In genomic region chr2:96240543-96241090, GRCm38 (mm10) we compare ENCODE assay signal across 27 mouse cellular contexts.
A peak's percentile ranks its signal among the peaks of the same experiment; 100 is the strongest.
DNase-seq lines count a peak whose midpoint lies in the region; ATAC-seq and TF ChIP-seq lines count a peak whose summit lies in the region.
"Had no signal": no experiment of that assay in that cellular context is flagged by ENCODE, and none has a peak within 500 bp of the region (broad histone marks: within the 10 kb centered on the region; RNA-seq: fewer than 3 reads in every experiment).

No protein-coding gene starts in this region.

- H3K27me3 ChIP-seq in lung, embryonic 15.5 days = no peaks in the 10 kb centered on the region
- no peaks in the 10 kb centered on the region for H3K27me3 ChIP-seq in midbrain, postnatal 0 days (ENCODE audit: insufficient read depth, low read length)
- H3K27me3 ChIP-seq: forebrain, embryonic 13.5 days; heart, embryonic 12.5 days; hindbrain, embryonic 13.5 days; midbrain, embryonic 15.5 days; stomach, embryonic 15.5 days had no signal

- peak; percentile 88; the same call in 1 of the 2 replicates for ATAC-seq in lung, embryonic 15.5 days (ENCODE audit: borderline replicate concordance, extremely low read depth, low FRiP score, low TSS enrichment)
- ATAC-seq in midbrain, postnatal 0 days (ENCODE audit: low FRiP score) = no peak
- ATAC-seq: forebrain, embryonic 13.5 days; intestine, embryonic 16.5 days; midbrain, embryonic 15.5 days had no signal

- no peaks in the 10 kb centered on the region for H3K4me1 ChIP-seq in lung, embryonic 15.5 days
- no peaks in the 10 kb centered on the region for H3K4me1 ChIP-seq in midbrain, postnatal 0 days (ENCODE audit: insufficient read depth, low read length)
- H3K4me1 ChIP-seq: forebrain, embryonic 13.5 days; heart, embryonic 12.5 days; hindbrain, embryonic 13.5 days; midbrain, embryonic 15.5 days; stomach, embryonic 15.5 days had no signal

- no peak overlapping the region for H3K27ac ChIP-seq in lung, embryonic 15.5 days
- no peak overlapping the region for H3K27ac ChIP-seq in midbrain, postnatal 0 days (ENCODE audit: low read depth, low read length)
- H3K27ac ChIP-seq: forebrain, embryonic 13.5 days; heart, adult 2 months; hindbrain, embryonic 13.5 days; kidney, postnatal 0 days; liver, embryonic 14.5 days; midbrain, embryonic 15.5 days; stomach, embryonic 15.5 days had no signal

- peak; percentile 17 for DNase-seq in layer of hippocampus, adult 9-11 months
- no peak for DNase-seq in layer of hippocampus, postnatal 36 days
- no peak for DNase-seq in lung, postnatal 36 days
- peak; percentile 3 to 7 for DNase-seq in right cerebral cortex, adult 2 months (ENCODE audit: low spot score in 2 of 2)
- DNase-seq in right cerebral cortex, postnatal 14 days = no peak
- DNase-seq in midbrain, postnatal 0 days (ENCODE audit: low spot score) = no peak
- DNase-seq: adrenal gland, postnatal 10 days; cerebellum, adult 11 months; cerebellum, adult 9-10 months; cerebellum, postnatal 36 days; heart, adult 2 months; heart, postnatal 4 days; kidney, adult 8-10 months; kidney, postnatal 4 days; liver; right cerebral cortex, postnatal 25 days; thymus, postnatal 14 days had no signal

- H3K4me3 ChIP-seq in lung, embryonic 15.5 days = no peak overlapping the region
- no peak overlapping the region for H3K4me3 ChIP-seq in midbrain, postnatal 0 days (ENCODE audit: low read depth, low read length)
- H3K4me3 ChIP-seq: forebrain, embryonic 13.5 days; heart, adult 2 months; heart, embryonic 12.5 days; hindbrain, embryonic 13.5 days; midbrain, embryonic 15.5 days; stomach, embryonic 15.5 days had no signal

- no peak for TF ChIP-seq CTCF in midbrain, postnatal 0 days (IDR thresholded peaks at IDR 0.05)

- WGBS in lung, embryonic 15.5 days = 41% methylated on average over 3 of the region's 3 CpGs
- 85% methylated on average over 3 of the region's 3 CpGs for WGBS in midbrain, postnatal 0 days

- H3K4me2 ChIP-seq in lung, embryonic 15.5 days = no peak overlapping the region
- H3K4me2 ChIP-seq in midbrain, postnatal 0 days (ENCODE audit: low read depth, low read length, poor library complexity, severe bottlenecking) = no peak overlapping the region
- H3K4me2 ChIP-seq: forebrain, embryonic 13.5 days; heart, embryonic 12.5 days; hindbrain, embryonic 13.5 days; midbrain, embryonic 15.5 days; stomach, embryonic 15.5 days had no signal

- no peaks in the 10 kb centered on the region for H3K9me3 ChIP-seq in lung, embryonic 15.5 days
- H3K9me3 ChIP-seq in midbrain, postnatal 0 days (ENCODE audit: low read length) = no peaks in the 10 kb centered on the region
- H3K9me3 ChIP-seq: forebrain, embryonic 13.5 days; heart, embryonic 12.5 days; hindbrain, embryonic 13.5 days; midbrain, embryonic 15.5 days; stomach, embryonic 15.5 days had no signal

- no peaks in the 10 kb centered on the region for H3K36me3 ChIP-seq in lung, embryonic 15.5 days
- H3K36me3 ChIP-seq in midbrain, postnatal 0 days (ENCODE audit: insufficient read depth, low read length) = no peaks in the 10 kb centered on the region
- H3K36me3 ChIP-seq: G1E; heart, embryonic 12.5 days; hindbrain, embryonic 13.5 days; midbrain, embryonic 15.5 days; stomach, embryonic 15.5 days had no signal

- H3K9ac ChIP-seq in lung, embryonic 15.5 days = no peak overlapping the region
- H3K9ac ChIP-seq in midbrain, postnatal 0 days (replicated peaks; ENCODE audit: low read length, poor library complexity, severe bottlenecking) = no peak overlapping the region
- H3K9ac ChIP-seq: forebrain, embryonic 13.5 days; heart, embryonic 12.5 days; hindbrain, embryonic 13.5 days; liver, embryonic 14.5 days; midbrain, embryonic 15.5 days; stomach, embryonic 15.5 days had no signal

Comparison
In these comparisons a context has a peak if more than half of its experiments do, and no peak if none do; other contexts are left out.
1. DNase-seq: peak in layer of hippocampus, adult 9-11 months (single experiment) and right cerebral cortex, adult 2 months (2 of 2); none in layer of hippocampus, postnatal 36 days (0 of 2), lung, postnatal 36 days (single experiment), right cerebral cortex, postnatal 14 days (single experiment) and midbrain, postnatal 0 days (single experiment).